Mouse (Mus musculus): ENCODE measurements around the gene Sv2c.

Gene Sv2c

GRCm38 (mm10) chr13:96073555-96073954, 58.8 kb downstream of the Sv2c start:
- DNase-seq (ENCODE audit: low read depth in 1 of 2, low spot score in 2 of 2), result no peak

- no peak for DNase-seq (ENCODE audit: low read depth in 1 of 2, low spot score in 2 of 2)
These were observed 79.6 kb downstream of the Sv2c start for GRCm38 (mm10) chr13:96052755-96053154.

- no peak for DNase-seq (ENCODE audit: low read depth in 1 of 2, low spot score in 2 of 2)
These were observed 87.0 kb downstream of the Sv2c start for GRCm38 (mm10) chr13:96045396-96045795.

- DNase-seq (ENCODE audit: low read depth in 1 of 2, low spot score in 2 of 2), result no peak
These were observed 91.9 kb downstream of the Sv2c start for GRCm38 (mm10) chr13:96040275-96041042.

- DNase-seq (ENCODE audit: low read depth in 1 of 2, low spot score in 2 of 2), result no peak
These were observed 92.8 kb downstream of the Sv2c start for GRCm38 (mm10) chr13:96039536-96039935.

GRCm38 (mm10) chr13:96030368-96031223, 101.8 kb downstream of the Sv2c start:
- no peak for DNase-seq (ENCODE audit: low read depth in 1 of 2, low spot score in 2 of 2)

GRCm38 (mm10) chr13:96023858-96024257, 108.5 kb downstream of the Sv2c start:
- no peak for DNase-seq (ENCODE audit: low read depth in 1 of 2, low spot score in 2 of 2)

GRCm38 (mm10) chr13:96015516-96015915, 116.9 kb downstream of the Sv2c start:
- no peak for DNase-seq (ENCODE audit: low read depth in 1 of 2, low spot score in 2 of 2)

- DNase-seq (ENCODE audit: low read depth in 1 of 2, low spot score in 2 of 2), result no peak
These were observed 121.4 kb downstream of the Sv2c start for GRCm38 (mm10) chr13:96010861-96011511.

GRCm38 (mm10) chr13:96008975-96009374, 123.4 kb downstream of the Sv2c start:
- no peak for DNase-seq (ENCODE audit: low read depth in 1 of 2, low spot score in 2 of 2)

GRCm38 (mm10) chr13:96008154-96008553, 124.2 kb downstream of the Sv2c start:
- no peak for DNase-seq (ENCODE audit: low read depth in 1 of 2, low spot score in 2 of 2)

GRCm38 (mm10) chr13:96003539-96003938, 128.8 kb downstream of the Sv2c start:
- DNase-seq (ENCODE audit: low read depth in 1 of 2, low spot score in 2 of 2), result no peak

GRCm38 (mm10) chr13:96002475-96002874, 129.9 kb downstream of the Sv2c start:
- DNase-seq (ENCODE audit: low read depth in 1 of 2, low spot score in 2 of 2), result no peak

- DNase-seq (ENCODE audit: low read depth in 1 of 2, low spot score in 2 of 2), result no peak
These were observed 133.0 kb downstream of the Sv2c start for GRCm38 (mm10) chr13:95999396-95999795.

- no peak for DNase-seq (ENCODE audit: low read depth in 1 of 2, low spot score in 2 of 2)
These were observed 135.1 kb downstream of the Sv2c start for GRCm38 (mm10) chr13:95997294-95997693.

GRCm38 (mm10) chr13:95994705-95995703, 137.4 kb downstream of the Sv2c start:
- no peak for DNase-seq (ENCODE audit: low read depth in 1 of 2, low spot score in 2 of 2)

- no peak for DNase-seq (ENCODE audit: low read depth in 1 of 2, low spot score in 2 of 2)
These were observed 144.2 kb downstream of the Sv2c start for GRCm38 (mm10) chr13:95988181-95988580.

GRCm38 (mm10) chr13:95987147-95987546, 145.2 kb downstream of the Sv2c start:
- DNase-seq (ENCODE audit: low read depth in 1 of 2, low spot score in 2 of 2), result no peak

GRCm38 (mm10) chr13:95986375-95986774, 146.0 kb downstream of the Sv2c start:
- DNase-seq (ENCODE audit: low read depth in 1 of 2, low spot score in 2 of 2), result no peak

GRCm38 (mm10) chr13:95975225-95975624, 157.2 kb downstream of the Sv2c start:
- DNase-seq (ENCODE audit: low read depth in 1 of 2, low spot score in 2 of 2), result no peak
